Mouse (Mus musculus) midbrain, embryonic 14.5 days (tissue): ENCODE measurements around the gene Patj. TPM values are rescaled to one million over a fixed set of nuclear protein-coding genes. Genes with fewer than 3 reads are reported as not detected.

ENCODE experiments used
- ATAC-seq: fragments of 200-750 bp; cut with Nextera tagmentation; 2 replicates; pipeline ENCODE4 v1.8.0; 2017; ENCODE audit warnings: moderate number of reproducible peaks, moderate library complexity; ENCODE audit not compliant: low FRiP score, low TSS enrichment
- DNase-seq: peaks from one replicate; pipeline ENCODE4 v3.0.0-alpha.2; 2015
- H3K27ac ChIP-seq: fragments of 300-500 bp; sonication (generic); replicated peaks from 2 replicates; pipeline ENCODE4 v1.5.1; 2014; ENCODE audit warnings: mild to moderate bottlenecking, low read depth, low read length, moderate library complexity
- H3K27me3 ChIP-seq: fragments of 300-500 bp; sonication (generic); 2 replicates; pipeline ENCODE4 v1.6.1; 2014; ENCODE audit warnings: low read length, control low read depth, mixed read lengths; ENCODE audit not compliant: control insufficient read depth, insufficient read depth
- H3K36me3 ChIP-seq: fragments of 300-500 bp; sonication (generic); 2 replicates; pipeline ENCODE4 v1.6.1; 2014; ENCODE audit warnings: low read length, control low read depth; ENCODE audit not compliant: control insufficient read depth, insufficient read depth
- H3K4me1 ChIP-seq: fragments of 300-500 bp; sonication (generic); 2 replicates; pipeline ENCODE4 v1.6.1; 2014; ENCODE audit warnings: mild to moderate bottlenecking, antibody characterized with exemption, low read length, control low read depth; ENCODE audit not compliant: control insufficient read depth, insufficient read depth
- H3K4me2 ChIP-seq: fragments of 300-500 bp; sonication (generic); 2 replicates; pipeline ENCODE4 v1.6.1; 2014; ENCODE audit warnings: mild to moderate bottlenecking, low read length, moderate library complexity
- H3K4me3 ChIP-seq: fragments of 300-500 bp; sonication (generic); replicated peaks from 2 replicates; pipeline ENCODE4 v1.5.1; 2014; ENCODE audit warnings: low read depth, low read length
- H3K9ac ChIP-seq: fragments of 300-500 bp; sonication (generic); replicated peaks from 2 replicates; pipeline ENCODE4 v1.6.1; 2014; ENCODE audit warnings: mild to moderate bottlenecking, low read length, moderate library complexity
- H3K9me3 ChIP-seq: fragments of 300-500 bp; sonication (generic); 2 replicates; pipeline ENCODE4 v1.6.1; 2016; ENCODE audit warnings: low read length, control low read depth, mixed read lengths; ENCODE audit not compliant: control insufficient read depth
- WGBS: fragments of 180-500 bp; shearing (Covaris S2); extraction: QIAGEN DNeasy Blood & Tissue Kit; methylation state at CpG from one replicate; pipeline ENCODE4 v1.1.7; 2014; 5-methylcytosine and 5-hydroxymethylcytosine counted together
- polyA plus RNA-seq: library from polyadenylated mRNA; unstranded; fragments of >200 nt; fragmentation: Nextera tagmentation; extraction: Ambion mirVana; gene quantifications from 2 replicates; pipeline ENCODE4 v1.2.1, GENCODE M21; 2014

Gene Patj
- polyA plus RNA-seq, 1 experiment from 2014 or later, result 9.0 TPM

GRCm38 (mm10) chr4:98653650-98654049, 258.1 kb downstream of the Patj start:
- H3K4me1 ChIP-seq, result no peaks in the 10 kb centered on the region
- no peaks in the 10 kb centered on the region for H3K9me3 ChIP-seq
- H3K9ac ChIP-seq, result no peak overlapping the region
- H3K27ac ChIP-seq, result no peak overlapping the region
- H3K4me2 ChIP-seq, result no peak overlapping the region
- ATAC-seq (no peak), DNase-seq (no peak)
- H3K4me3 ChIP-seq, result no peak overlapping the region
- no peaks in the 10 kb centered on the region for H3K27me3 ChIP-seq
- 82% methylated on average over 7 of the region's 7 CpGs for WGBS
- no peaks in the 10 kb centered on the region for H3K36me3 ChIP-seq

GRCm38 (mm10) chr4:98654419-98654821, 258.8 kb downstream of the Patj start:
- H3K9me3 ChIP-seq, result no peaks in the 10 kb centered on the region
- H3K27me3 ChIP-seq, result no peaks in the 10 kb centered on the region
- DNase-seq (no peak), ATAC-seq (no peak)
- 68% methylated on average over 2 of the region's 2 CpGs for WGBS
- no peak overlapping the region for H3K27ac ChIP-seq
- H3K4me1 ChIP-seq, result no peaks in the 10 kb centered on the region
- H3K4me3 ChIP-seq, result no peak overlapping the region
- H3K36me3 ChIP-seq, result no peaks in the 10 kb centered on the region
- H3K4me2 ChIP-seq, result no peak overlapping the region
- H3K9ac ChIP-seq, result no peak overlapping the region

GRCm38 (mm10) chr4:98656759-98657158, 261.2 kb downstream of the Patj start:
- no peak overlapping the region for H3K9ac ChIP-seq
- no peak for DNase-seq
- no peak overlapping the region for H3K27ac ChIP-seq
- no peaks in the 10 kb centered on the region for H3K4me1 ChIP-seq
- no peak for ATAC-seq
- H3K27me3 ChIP-seq, result no peaks in the 10 kb centered on the region
- H3K4me2 ChIP-seq, result no peak overlapping the region
- 96% methylated on average over 1 of the region's 1 CpGs for WGBS
- H3K4me3 ChIP-seq, result no peak overlapping the region
- no peaks in the 10 kb centered on the region for H3K9me3 ChIP-seq
- no peaks in the 10 kb centered on the region for H3K36me3 ChIP-seq

DNA sequence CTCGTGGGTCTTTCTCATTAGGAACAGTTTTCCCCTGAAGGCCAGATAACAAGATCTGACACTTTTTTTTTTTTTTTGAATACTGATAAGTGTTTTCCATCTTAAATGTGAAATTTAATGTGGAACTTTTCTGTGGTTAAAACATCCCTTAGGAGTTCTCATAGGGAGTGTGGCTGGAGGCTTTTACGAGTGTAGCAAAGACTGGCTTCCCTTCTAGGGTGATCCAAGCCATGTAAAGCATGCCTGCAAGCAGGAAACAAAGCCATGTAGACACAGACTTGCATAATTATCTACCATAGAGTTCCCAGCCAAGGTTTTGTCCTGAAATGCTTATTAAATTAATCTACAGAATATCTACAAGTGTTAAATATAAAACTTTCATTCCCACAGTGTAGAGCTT, 263.4 kb downstream of the Patj start:
- WGBS, result 48% methylated on average over 2 of the region's 2 CpGs
- Histone ChIP-seq H3K4me2 (no peak overlapping the region), H3K36me3 (no peaks in the 10 kb centered on the region), H3K4me1 (no peaks in the 10 kb centered on the region), H3K27me3 (no peaks in the 10 kb centered on the region), H3K4me3 (no peak overlapping the region), H3K9ac (no peak overlapping the region), H3K9me3 (peaks cover 8% of the 10 kb centered on the region; the same call in 1 of the 2 replicates), H3K27ac (no peak overlapping the region)
- ATAC-seq, result no peak
- DNase-seq, result no peak

DNA sequence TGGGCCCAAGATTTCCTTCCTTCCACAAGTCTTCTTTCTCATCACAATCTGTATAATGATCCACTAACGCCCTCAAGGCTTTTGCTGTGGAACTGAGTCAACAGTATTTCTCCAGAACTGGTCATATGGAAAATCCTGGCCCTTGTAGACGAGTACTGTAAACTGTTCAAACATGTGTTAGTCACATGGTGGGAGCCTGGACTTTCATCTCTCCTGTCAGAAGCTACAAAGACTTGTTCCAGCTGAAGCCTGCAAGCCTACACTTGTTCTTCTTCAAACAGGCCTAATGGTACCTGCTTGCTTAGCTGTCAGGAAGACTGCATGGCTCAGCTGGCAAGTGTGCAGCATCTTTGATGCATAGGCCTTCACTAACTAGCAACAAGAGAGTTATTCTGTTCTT, 264.9 kb downstream of the Patj start:
- DNase-seq, result no peak
- ATAC-seq, result no peak
- no peak overlapping the region for H3K27ac ChIP-seq
- H3K9me3 ChIP-seq, result peaks cover 8% of the 10 kb centered on the region; the same call in 1 of the 2 replicates
- no peak overlapping the region for H3K4me3 ChIP-seq
- H3K9ac ChIP-seq, result no peak overlapping the region
- no peaks in the 10 kb centered on the region for H3K27me3 ChIP-seq
- no peaks in the 10 kb centered on the region for H3K4me1 ChIP-seq
- no peaks in the 10 kb centered on the region for H3K36me3 ChIP-seq
- WGBS, result 85% methylated on average over 2 of the region's 2 CpGs
- H3K4me2 ChIP-seq, result no peak overlapping the region

DNA sequence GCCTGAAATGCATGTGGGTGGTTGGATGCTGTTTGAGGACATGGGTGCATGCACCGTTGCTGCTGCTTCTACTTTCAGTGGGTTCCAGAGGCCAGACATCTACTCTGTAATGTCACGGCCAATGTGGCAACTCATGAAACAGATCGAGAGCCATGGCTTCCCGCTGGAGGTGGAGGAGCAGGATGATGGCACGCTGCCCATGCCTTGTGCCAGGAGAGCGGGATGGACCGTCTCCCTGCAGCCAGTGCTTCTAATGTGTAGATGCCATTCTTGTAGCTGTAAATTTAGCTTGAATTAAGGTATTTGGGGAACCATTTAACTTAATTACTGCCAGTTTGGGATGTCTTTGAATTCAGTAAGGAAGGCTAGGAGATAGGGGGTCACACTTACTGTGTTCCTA, 270.3 kb downstream of the Patj start:
- Histone ChIP-seq H3K36me3 (no peaks in the 10 kb centered on the region), H3K4me1 (no peaks in the 10 kb centered on the region), H3K9ac (no peak overlapping the region), H3K27me3 (no peaks in the 10 kb centered on the region), H3K4me2 (no peak overlapping the region), H3K9me3 (peaks cover 8% of the 10 kb centered on the region; the same call in 1 of the 2 replicates), H3K4me3 (no peak overlapping the region), H3K27ac (no peak overlapping the region)
- ATAC-seq, result no peak
- DNase-seq, result no peak
- 91% methylated on average over 7 of the region's 7 CpGs for WGBS

- no peak overlapping the region for H3K27ac ChIP-seq
- peaks cover 8% of the 10 kb centered on the region; the same call in 1 of the 2 replicates for H3K9me3 ChIP-seq
- H3K9ac ChIP-seq, result no peak overlapping the region
- DNase-seq, result no peak
- H3K4me3 ChIP-seq, result no peak overlapping the region
- no peaks in the 10 kb centered on the region for H3K4me1 ChIP-seq
- no peak for ATAC-seq
- H3K4me2 ChIP-seq, result no peak overlapping the region
- no peaks in the 10 kb centered on the region for H3K27me3 ChIP-seq
- H3K36me3 ChIP-seq, result no peaks in the 10 kb centered on the region
- 97% methylated on average over 1 of the region's 1 CpGs for WGBS
Measured at GRCm38 (mm10) chr4:98666451-98666850, 270.9 kb downstream of the Patj start.

- Histone ChIP-seq H3K27ac (no peak overlapping the region), H3K9ac (no peak overlapping the region), H3K9me3 (peaks cover 8% of the 10 kb centered on the region; the same call in 1 of the 2 replicates), H3K4me1 (no peaks in the 10 kb centered on the region), H3K27me3 (no peaks in the 10 kb centered on the region), H3K36me3 (no peaks in the 10 kb centered on the region), H3K4me3 (no peak overlapping the region), H3K4me2 (no peak overlapping the region)
- ATAC-seq (no peak), DNase-seq (no peak)
- 82% methylated on average over 3 of the region's 3 CpGs for WGBS
Measured at GRCm38 (mm10) chr4:98667009-98667408, 271.4 kb downstream of the Patj start.

DNA sequence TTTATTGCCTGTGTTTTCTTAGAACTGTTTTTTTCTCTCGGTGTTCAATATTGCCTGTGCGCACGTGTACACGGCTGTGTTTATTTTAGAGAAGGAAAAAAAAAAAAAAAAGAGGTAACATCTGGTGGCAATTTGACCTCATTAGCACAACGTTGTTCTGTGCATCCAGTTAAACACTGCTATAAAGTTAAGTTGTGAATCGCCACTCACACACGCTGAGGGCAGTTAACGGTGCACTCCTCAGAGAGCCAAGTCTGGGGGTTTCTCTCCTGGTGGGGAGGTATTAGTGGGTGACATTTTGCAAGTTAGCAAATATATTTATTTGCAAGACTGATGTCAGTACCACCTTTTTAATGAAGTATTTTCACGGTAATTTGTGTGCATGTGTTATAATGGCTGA, 281.9 kb downstream of the Patj start:
- no peak overlapping the region for H3K9ac ChIP-seq
- no peak overlapping the region for H3K4me3 ChIP-seq
- no peak overlapping the region for H3K27ac ChIP-seq
- H3K27me3 ChIP-seq, result no peaks in the 10 kb centered on the region
- H3K36me3 ChIP-seq, result no peaks in the 10 kb centered on the region
- no peaks in the 10 kb centered on the region for H3K9me3 ChIP-seq
- no peak for DNase-seq
- 77% methylated on average over 9 of the region's 9 CpGs for WGBS
- no peak for ATAC-seq
- H3K4me2 ChIP-seq, result no peak overlapping the region
- H3K4me1 ChIP-seq, result no peaks in the 10 kb centered on the region
